Mouse (Mus musculus) E14TG2a.4 (cell line): ENCODE measurements around the gene Snhg11.

ENCODE experiments used
- CTCF ChIP-seq: conservative IDR thresholded peaks from 2 replicates; pipeline ENCODE4 v1.5.1; 2014; ENCODE audit warnings: low read length
- NANOG ChIP-seq: IDR thresholded peaks from 2 replicates; pipeline ENCODE4 v1.6.1; 2014; ENCODE audit warnings: borderline replicate concordance, low read length, mixed read lengths

DNA sequence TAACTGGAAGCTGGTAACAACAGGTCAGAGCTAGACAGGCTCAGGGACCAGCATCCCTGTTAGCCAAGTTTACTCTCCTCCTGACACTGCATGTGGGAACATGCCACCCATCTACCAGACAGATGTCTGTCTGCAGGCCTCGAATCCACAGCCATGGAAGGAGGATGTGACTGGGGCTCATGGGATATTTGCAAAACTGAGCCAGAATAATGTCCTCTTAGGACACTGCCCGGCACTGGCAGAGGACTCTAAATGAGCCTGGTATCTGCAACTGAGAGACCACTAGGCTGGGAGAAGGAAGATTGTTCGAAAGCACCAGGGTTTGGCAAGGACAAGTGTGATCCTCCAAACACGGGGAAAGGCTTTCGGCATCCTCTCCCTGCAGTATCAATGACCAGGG, 19.3 kb upstream of the Snhg11 start:
- TF ChIP-seq CTCF (no peak), NANOG (no peak)
